Mouse (Mus musculus): Measurements from ENCODE around the gene Gtf3c3.

DNA sequence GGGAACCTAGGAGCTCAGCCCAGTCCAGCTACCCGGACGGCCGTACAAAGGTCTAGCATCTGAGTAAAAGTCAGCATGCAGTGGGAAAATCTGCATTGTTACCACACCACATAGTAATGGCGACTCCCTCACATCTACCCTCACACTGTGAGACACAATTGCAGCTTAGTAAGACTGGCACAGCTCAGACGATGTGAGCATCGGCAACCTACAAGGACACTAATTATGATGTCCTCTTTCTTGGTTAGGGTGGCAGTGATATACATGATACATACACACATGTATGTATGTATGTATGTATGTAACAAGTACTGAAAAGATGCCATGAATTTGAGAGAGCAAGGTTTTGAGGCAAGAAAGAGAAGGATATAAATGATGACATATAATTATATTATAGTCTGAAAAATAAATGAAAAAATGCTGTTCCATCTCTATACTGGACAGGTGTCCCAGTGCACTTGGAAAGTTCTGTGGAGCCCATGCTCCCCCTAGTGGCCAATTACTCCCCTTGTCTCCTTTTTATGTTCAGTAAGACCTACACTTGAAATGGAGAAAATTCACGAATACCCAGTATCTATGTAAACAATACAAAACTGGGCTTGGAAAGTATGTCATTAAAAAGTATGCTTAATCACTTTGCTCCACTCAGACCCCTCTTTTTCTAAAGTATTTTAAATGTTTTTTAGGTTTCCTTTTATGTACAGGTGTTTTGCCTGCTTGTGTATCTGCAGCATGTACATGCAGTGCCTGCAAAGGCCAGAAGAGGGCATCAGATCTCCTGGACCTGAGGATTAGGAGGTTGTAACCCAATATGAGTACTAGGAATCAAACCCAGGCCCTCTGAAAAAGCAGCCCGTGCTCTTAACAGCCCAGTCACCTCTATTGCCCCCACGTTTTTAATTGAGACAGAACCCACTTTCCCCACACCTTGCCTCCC is 57.5 kb downstream of the Gtf3c3 start:
- TF ChIP-seq CTCF (IDR thresholded peaks at IDR 0.05; ENCODE audit: insufficient read depth, low read depth, low read length) (no peak), POLR2A (IDR thresholded peaks at IDR 0.05; ENCODE audit: insufficient read depth, low read depth, low read length) (no peak)

Data from olfactory bulb, adult 2 months (tissue).